Comparison of ENCODE assay signal across 15 mouse cellular contexts in the genomic region with DNA sequence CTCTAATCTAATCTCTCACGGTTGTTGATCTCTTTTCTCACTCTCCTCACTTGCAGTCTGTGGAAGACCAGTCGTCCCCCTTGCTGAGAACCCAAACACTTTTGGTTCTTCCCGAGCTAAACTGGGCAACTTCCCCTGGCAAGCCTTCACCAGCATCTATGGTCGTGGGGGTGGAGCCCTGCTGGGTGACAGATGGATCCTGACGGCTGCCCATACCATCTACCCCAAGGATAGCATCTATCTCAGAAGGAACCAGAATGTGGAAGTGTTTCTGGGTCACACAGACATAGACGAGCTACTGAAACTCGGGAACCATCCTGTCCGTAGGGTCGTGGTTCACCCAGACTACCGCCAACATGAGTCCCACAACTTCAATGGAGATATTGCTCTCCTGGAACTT. TPM values are rescaled to one million over a fixed set of nuclear protein-coding genes. Genes with fewer than 3 reads are reported as not detected.
DNase-seq lines count a peak whose midpoint lies in the region; ATAC-seq lines count a peak whose summit lies in the region.
"Had no signal": no experiment of that assay in that cellular context is flagged by ENCODE, and none has a peak within 500 bp of the region (broad histone marks: within the 10 kb centered on the region; RNA-seq: fewer than 3 reads in every experiment).

No protein-coding gene starts in this region.

- intact Hi-C loops in left cerebral cortex, postnatal 10 days (cut with DNase I) = no loop called here

- peak; percentile 20 for ATAC-seq in megakaryocyte, adult 5-6 weeks (ENCODE audit: poor library complexity, severe bottlenecking)
- ATAC-seq: activated CD4-positive, CD25-positive, alpha-beta regulatory T cell, adult 4 months; forebrain, postnatal 0 days; intestine, embryonic 15.5 days; Patski had no signal

- peak; percentile 18 to 43 for DNase-seq in left cerebral cortex, postnatal 10 days (ENCODE audit: extremely low spot score in 1 of 2, low spot score in 2 of 2)
- DNase-seq in left cerebral cortex, adult 9 months (ENCODE audit: low spot score in 2 of 2) = no peak
- DNase-seq in cerebellum, adult 11 months = peak; percentile 64
- DNase-seq in cerebellum, adult 9-10 months = peak; percentile 85
- no peak for DNase-seq in heart, postnatal 4 days
- DNase-seq in embryo, embryonic 9.5 days (ENCODE audit: extremely low spot score) = no peak
- DNase-seq: adrenal gland, postnatal 14 days; forebrain, postnatal 0 days; heart, adult 18-20 months; lung, postnatal 14 days had no signal

RNA-seq across cellular contexts. Expression of a gene that starts 3.9 kb away (rescaled TPM):
- total RNA-seq in left cerebral cortex, postnatal 10 days (2021) = 1 to 10 TPM in 1 of 2 experiments, under 1 TPM in 1; 0.99 to 1.2 TPM
- 4.7 and 4.8 TPM in 2 replicates for total RNA-seq in megakaryocyte, adult 5-6 weeks (2015)
- total RNA-seq in megakaryocyte, adult 5-6 weeks (2017) = 3.4 and 3.8 TPM in 2 replicates
- 1 to 10 TPM; 3.4 to 3.8 TPM for total RNA-seq in heart, postnatal 4 days (2021)

RNA-seq across cellular contexts. Expression of a gene that starts 15.4 kb away (rescaled TPM):
- total RNA-seq in left cerebral cortex, postnatal 10 days (2021) = under 1 TPM; 0.21 to 0.30 TPM
- 9.2 and 11.8 TPM in 2 replicates for total RNA-seq in megakaryocyte, adult 5-6 weeks (2015)
- total RNA-seq in megakaryocyte, adult 5-6 weeks (2017) = 15.1 and 15.9 TPM in 2 replicates
- total RNA-seq in heart, postnatal 4 days (2021) = under 1 TPM; 0.63 to 0.76 TPM
- total RNA-seq: midbrain, postnatal 0 days had no signal

RNA-seq across cellular contexts. Expression of a gene that starts 33.9 kb away (rescaled TPM):
- total RNA-seq in left cerebral cortex, postnatal 10 days (2021) = 1 to 10 TPM; 1.2 to 2.0 TPM
- 0.14 TPM in 1 of 2 replicates, not detected in the other for total RNA-seq in megakaryocyte, adult 5-6 weeks (2015)
- total RNA-seq in megakaryocyte, adult 5-6 weeks (2017) = 0.28 and 1.0 TPM in 2 replicates
- total RNA-seq in heart, postnatal 4 days (2021) = 1 to 10 TPM; 7.9 to 9.1 TPM

RNA-seq across cellular contexts. Expression of a gene that starts 43.7 kb away (rescaled TPM):
- 100 to 1,000 TPM; 333 TPM for total RNA-seq in left cerebral cortex, postnatal 10 days (2021)
- total RNA-seq in megakaryocyte, adult 5-6 weeks (2015) = 0.11 and 1.2 TPM in 2 replicates
- total RNA-seq in megakaryocyte, adult 5-6 weeks (2017) = 0.51 and 0.73 TPM in 2 replicates
- total RNA-seq in heart, postnatal 4 days (2021) = under 1 TPM; 0.65 to 0.79 TPM

Comparison
In these comparisons a context has a peak if more than half of its experiments do, and no peak if none do; other contexts are left out.
1. DNase-seq: peak in left cerebral cortex, postnatal 10 days (2 of 2), cerebellum, adult 11 months (single experiment) and cerebellum, adult 9-10 months (single experiment); none in left cerebral cortex, adult 9 months (0 of 2), heart, postnatal 4 days (single experiment) and embryo, embryonic 9.5 days (single experiment).
2. RNA of a gene that starts 15.4 kb away (total RNA-seq): 9.2 to 15.9 TPM in megakaryocyte, adult 5-6 weeks; 0.63 to 0.76 TPM in heart, postnatal 4 days and 0.21 to 0.30 TPM in left cerebral cortex, postnatal 10 days; every median in the first group is over 4 times any median in the second.